Mouse (Mus musculus) midbrain, postnatal 0 days (tissue): ENCODE data around the gene Pck1. TPM values are rescaled to one million over a fixed set of nuclear protein-coding genes. Genes with fewer than 3 reads are reported as not detected.
"Not testable (repeated sequence)": the region's sequence is repeated elsewhere in the genome, so short reads cannot be mapped to it uniquely, and the experiment has no call there.

Experiments
- ATAC-seq: fragments of 200-750 bp; cut with Nextera tagmentation; 2 replicates; pipeline ENCODE4 v1.8.0; 2017; ENCODE audit warnings: moderate number of reproducible peaks, mild to moderate bottlenecking, moderate TSS enrichment, moderate library complexity; ENCODE audit not compliant: low FRiP score
- DNase-seq: peaks from one replicate; pipeline ENCODE4 v3.0.0-alpha.2; 2015; ENCODE audit warnings: low spot score
- H3K27ac ChIP-seq: fragments of 300-500 bp; sonication (generic); 2 replicates; pipeline ENCODE4 v1.5.1; 2014; ENCODE audit warnings: low read depth, mild to moderate bottlenecking, low read length, mixed read lengths
- H3K27me3 ChIP-seq: fragments of 300-500 bp; sonication (generic); 2 replicates; pipeline ENCODE4 v1.6.1; 2014; ENCODE audit warnings: low read length, control low read depth, mixed read lengths; ENCODE audit not compliant: insufficient read depth
- H3K36me3 ChIP-seq: fragments of 300-500 bp; sonication (generic); 2 replicates; pipeline ENCODE4 v1.6.1; 2014; ENCODE audit warnings: low read length, control low read depth, mixed read lengths; ENCODE audit not compliant: insufficient read depth
- H3K4me1 ChIP-seq: fragments of 300-500 bp; sonication (generic); 2 replicates; pipeline ENCODE4 v1.6.1; 2014; ENCODE audit warnings: mild to moderate bottlenecking, control low read depth, antibody characterized with exemption, low read length, mixed read lengths; ENCODE audit not compliant: insufficient read depth
- H3K4me2 ChIP-seq: fragments of 300-500 bp; sonication (generic); 2 replicates; pipeline ENCODE4 v1.6.1; 2014; ENCODE audit warnings: low read depth, mild to moderate bottlenecking, low read length, mixed read lengths; ENCODE audit not compliant: poor library complexity, severe bottlenecking
- H3K4me3 ChIP-seq: fragments of 300-500 bp; sonication (generic); 2 replicates; pipeline ENCODE4 v1.5.1; 2014; ENCODE audit warnings: low read depth, mild to moderate bottlenecking, low read length, moderate library complexity
- H3K9ac ChIP-seq: fragments of 300-500 bp; sonication (generic); replicated peaks from 2 replicates; pipeline ENCODE4 v1.6.1; 2014; ENCODE audit warnings: mild to moderate bottlenecking, low read length, moderate library complexity, mixed read lengths; ENCODE audit not compliant: poor library complexity, severe bottlenecking
- H3K9me3 ChIP-seq: fragments of 300-500 bp; sonication (generic); 2 replicates; pipeline ENCODE4 v1.6.1; 2016; ENCODE audit warnings: low read length, control low read depth
- CTCF ChIP-seq: IDR thresholded peaks from 2 replicates; pipeline ENCODE4 v1.5.1; 2016; ENCODE audit warnings: antibody characterized with exemption, mild to moderate bottlenecking
- WGBS: fragments of 180-500 bp; shearing (Covaris S2); extraction: QIAGEN DNeasy Blood & Tissue Kit; methylation state at CpG from one replicate; pipeline ENCODE4 v1.1.7; 2014; 5-methylcytosine and 5-hydroxymethylcytosine counted together
- polyA plus RNA-seq: library from polyadenylated mRNA; unstranded; fragments of >200 nt; fragmentation: Nextera tagmentation; extraction: Ambion mirVana; gene quantifications from 2 replicates; pipeline ENCODE4 v1.2.1, GENCODE M21; 2015
- total RNA-seq: library from RNA; depleted of rRNA; stranded (reverse); fragments of >200 nt; gene quantifications from 2 replicates; pipeline ENCODE4 v1.2.3, GENCODE M21; 2014

Gene Pck1
- total and polyA plus RNA-seq, 2 experiments from 2014 or later: 0.07 TPM; not detected in 1

DNA sequence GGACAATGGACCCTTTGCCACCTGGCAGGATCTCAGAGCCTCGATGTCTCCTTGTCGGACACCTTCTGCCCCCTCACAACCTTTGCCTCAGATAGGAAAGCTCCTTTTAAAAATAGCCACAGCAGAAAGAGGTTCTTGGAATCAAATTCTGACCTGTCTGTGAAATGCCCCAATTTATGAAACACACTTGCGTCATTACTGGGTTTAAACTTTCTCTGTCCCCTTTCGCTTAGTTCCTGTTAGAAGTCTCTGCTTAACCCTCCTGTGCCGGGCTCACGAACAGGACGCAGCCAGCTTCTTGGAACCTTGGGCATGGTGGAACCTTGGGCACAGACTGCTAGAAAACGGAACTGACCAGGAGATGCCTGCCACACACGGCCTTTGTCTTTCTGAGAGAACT lies 42.3 kb upstream of the Pck1 start:
- 90% methylated on average over 9 of the region's 9 CpGs for WGBS
- Histone ChIP-seq H3K27me3 (peaks cover 3% of the 10 kb centered on the region; the same call in 1 of the 2 replicates), H3K36me3 (no peaks in the 10 kb centered on the region), H3K27ac (no peak overlapping the region), H3K4me1 (no peaks in the 10 kb centered on the region), H3K4me3 (no peak overlapping the region), H3K4me2 (no peak overlapping the region), H3K9me3 (no peaks in the 10 kb centered on the region), H3K9ac (no peak overlapping the region)
- TF ChIP-seq CTCF: no peak
- no peak for ATAC-seq
- no peak for DNase-seq

- not testable (repeated sequence) for H3K9ac ChIP-seq, H3K36me3 ChIP-seq, DNase-seq, H3K27ac ChIP-seq, H3K4me1 ChIP-seq, H3K4me2 ChIP-seq, ATAC-seq, H3K9me3 ChIP-seq, H3K4me3 ChIP-seq, H3K27me3 ChIP-seq
- WGBS: 62% methylated on average over 3 of the region's 3 CpGs
- TF ChIP-seq CTCF: peak; percentile 32
Measured at GRCm38 (mm10) chr2:173113796-173114195, 39.1 kb upstream of the Pck1 start.

DNA sequence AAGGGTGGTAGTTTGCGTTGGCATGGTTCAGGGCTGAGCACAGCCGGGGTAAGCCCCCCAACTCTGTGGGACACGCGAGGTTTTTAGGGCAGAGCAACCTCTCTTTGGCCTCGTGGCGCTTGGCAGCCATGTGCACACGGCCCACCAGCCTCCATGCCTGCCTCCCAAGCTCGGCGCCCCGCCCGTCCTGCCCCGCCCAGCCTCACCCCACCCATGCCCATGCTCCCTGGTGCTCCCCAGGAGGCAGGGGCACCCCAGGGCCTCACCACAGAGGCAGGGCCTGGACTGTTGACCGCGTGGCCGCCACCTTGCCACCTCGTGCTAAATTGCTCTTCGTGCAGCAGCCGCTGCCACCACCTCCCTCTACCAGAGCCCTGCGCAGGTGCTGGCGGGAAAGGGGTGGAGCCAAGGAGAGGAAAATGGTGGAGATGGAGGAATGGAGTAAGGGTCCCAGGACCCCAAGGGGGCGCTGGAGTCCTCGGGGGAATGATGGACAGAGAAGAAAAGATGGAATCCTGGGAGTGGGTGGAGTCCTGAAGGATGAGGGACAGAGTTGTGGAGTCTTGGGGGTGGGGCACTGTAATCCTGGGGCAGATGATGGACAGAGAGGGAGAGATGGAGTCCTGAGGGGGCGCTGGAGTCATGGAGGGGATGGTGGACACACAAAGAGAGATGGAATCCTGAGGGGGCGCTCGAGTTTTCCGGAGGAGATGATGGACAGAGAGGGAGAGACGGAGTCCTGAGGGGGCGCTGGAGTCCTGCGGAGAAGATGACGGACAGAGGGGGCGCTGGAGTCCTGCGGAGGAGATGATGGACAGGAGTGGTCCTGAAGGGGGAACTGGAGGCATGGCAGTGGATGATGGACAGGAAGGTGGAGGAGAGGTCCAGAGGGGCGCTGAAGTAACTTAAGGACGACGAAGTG lies 33.6 kb upstream of the Pck1 start, which contains the start of gene Ctcfl:
Gene Ctcfl (minus strand): TSS at position 503 of the 922 bp plus-strand sequence.
- TF ChIP-seq CTCF: no peak
- Histone ChIP-seq H3K27ac (no peak within 1 kb of the TSS), H3K4me2 (no peak within 1 kb of the TSS), H3K36me3 (no peaks in the 10 kb centered on the region), H3K27me3 (no peaks in the 10 kb centered on the region), H3K4me3 (no peak within 1 kb of the TSS), H3K9ac (no peak within 1 kb of the TSS), H3K9me3 (no peaks in the 10 kb centered on the region), H3K4me1 (no peaks in the 10 kb centered on the region)
- 88% methylated on average over 35 of the region's 35 CpGs for WGBS
- DNase-seq (no peak), ATAC-seq (no peak)

- H3K4me2 ChIP-seq, H3K4me1 ChIP-seq, DNase-seq, H3K27me3 ChIP-seq, H3K27ac ChIP-seq, ATAC-seq, H3K36me3 ChIP-seq, H3K4me3 ChIP-seq, H3K9me3 ChIP-seq, H3K9ac ChIP-seq: not testable (repeated sequence)
- 78% methylated on average over 4 of the region's 4 CpGs for WGBS
Measured at GRCm38 (mm10) chr2:173120117-173120516, 32.7 kb upstream of the Pck1 start.

DNA sequence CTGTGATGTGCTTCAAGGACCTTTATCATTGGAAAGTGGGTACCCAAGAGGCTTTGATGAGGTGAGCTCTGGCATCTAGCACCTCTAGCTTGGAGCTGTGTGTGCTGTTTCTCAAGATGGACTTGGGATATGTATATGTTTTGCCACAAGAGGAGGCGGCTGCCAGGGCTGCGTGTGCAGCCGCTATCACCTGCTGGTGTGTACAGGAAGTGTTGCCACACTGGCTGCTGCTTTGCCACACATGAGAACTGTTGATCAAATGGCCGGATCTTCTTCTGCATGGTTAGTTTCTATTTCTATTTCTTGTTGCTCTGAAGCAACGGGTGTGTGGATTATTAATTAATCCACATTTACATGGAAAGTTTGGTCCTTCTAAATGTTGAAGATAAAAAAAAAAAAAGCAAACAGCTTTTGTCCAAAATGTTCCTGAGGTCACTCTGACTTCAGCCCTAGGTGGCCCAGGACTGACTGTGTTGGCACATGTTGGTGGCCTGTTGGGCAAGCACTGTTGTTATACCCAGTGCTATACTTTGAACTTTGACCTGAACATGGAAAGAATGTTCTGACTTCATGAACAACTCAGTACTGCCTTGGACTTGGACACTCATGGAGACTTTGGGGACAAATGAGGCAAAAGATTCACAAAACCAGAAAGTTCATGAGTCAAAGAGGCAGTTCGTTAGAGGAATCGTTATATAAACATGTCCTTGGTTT lies 28.7 kb upstream of the Pck1 start:
- no peaks in the 10 kb centered on the region for H3K4me1 ChIP-seq
- ATAC-seq (no peak), DNase-seq (no peak)
- H3K36me3 ChIP-seq: no peaks in the 10 kb centered on the region
- H3K27ac ChIP-seq: no peak overlapping the region
- H3K9me3 ChIP-seq: no peaks in the 10 kb centered on the region
- WGBS: 91% methylated on average over 7 of the region's 7 CpGs
- H3K4me3 ChIP-seq: no peak overlapping the region
- no peak overlapping the region for H3K4me2 ChIP-seq
- no peak overlapping the region for H3K9ac ChIP-seq
- H3K27me3 ChIP-seq: no peaks in the 10 kb centered on the region
- no peak for TF ChIP-seq CTCF

GRCm38 (mm10) chr2:173126386-173126785 lies 26.5 kb upstream of the Pck1 start:
- no peak overlapping the region for H3K4me2 ChIP-seq
- no peaks in the 10 kb centered on the region for H3K4me1 ChIP-seq
- DNase-seq (no peak), ATAC-seq (no peak)
- H3K4me3 ChIP-seq: no peak overlapping the region
- no peak overlapping the region for H3K9ac ChIP-seq
- 83% methylated on average over 4 of the region's 4 CpGs for WGBS
- no peaks in the 10 kb centered on the region for H3K36me3 ChIP-seq
- no peaks in the 10 kb centered on the region for H3K9me3 ChIP-seq
- no peaks in the 10 kb centered on the region for H3K27me3 ChIP-seq
- H3K27ac ChIP-seq: no peak overlapping the region
- no peak for TF ChIP-seq CTCF
